Mouse (Mus musculus): ENCODE results near the gene Clcn2.

GRCm38 (mm10) chr16:20702522-20702893, 15.0 kb downstream of the Clcn2 start:
- TF ChIP-seq CTCF (IDR thresholded peaks at IDR 0.05; ENCODE audit: control insufficient read depth, insufficient read depth, insufficient read length) (no peak), MAX (IDR thresholded peaks at IDR 0.05) (no peak), USF1 (IDR thresholded peaks at IDR 0.05; ENCODE audit: low read depth) (no peak), FOSL1 (IDR thresholded peaks at IDR 0.05; ENCODE audit: insufficient read depth, low read length, poor library complexity, severe bottlenecking) (no peak), CEBPB (IDR thresholded peaks at IDR 0.05; ENCODE audit: low read depth) (no peak), MYOG (IDR thresholded peaks at IDR 0.05; ENCODE audit: control insufficient read depth, extremely low read depth, insufficient read length) (no peak), MYOD1 (IDR thresholded peaks at IDR 0.05; ENCODE audit: control insufficient read depth, insufficient read length, low read depth) (no peak)
